Mouse (Mus musculus): ENCODE measurements at regions not wholly inside any gene's neighbourhood (a gene's known extent, or its start where the extent isn't known, plus 50 kb on each side); places are given as distances from the start of the nearest gene placed in this dataset.
"Not testable (repeated sequence)": the region's sequence is repeated elsewhere in the genome, so short reads cannot be mapped to it uniquely, and the experiment has no call there.

DNA sequence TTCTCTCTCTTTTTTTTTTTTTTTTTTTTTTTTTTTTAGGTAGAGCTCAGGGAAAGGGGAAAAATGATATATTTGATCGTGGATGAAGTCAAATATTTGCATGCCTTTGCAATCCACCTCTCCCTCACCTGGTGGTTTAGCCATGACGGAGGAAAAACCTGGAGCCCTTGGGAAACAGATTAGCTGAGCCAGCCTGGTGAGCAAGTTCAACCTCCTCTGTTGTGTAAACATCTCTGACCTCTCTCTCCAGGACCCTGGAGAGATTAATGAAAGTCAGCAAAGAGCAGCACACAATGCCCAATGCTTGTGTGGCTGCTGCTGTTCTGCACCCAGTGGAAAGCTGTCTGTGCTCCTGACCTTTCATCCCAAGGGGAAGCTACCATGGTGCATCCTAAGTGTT is 530.2 kb upstream of the Auts2 start:
- DNase-seq, result no peak

DNA sequence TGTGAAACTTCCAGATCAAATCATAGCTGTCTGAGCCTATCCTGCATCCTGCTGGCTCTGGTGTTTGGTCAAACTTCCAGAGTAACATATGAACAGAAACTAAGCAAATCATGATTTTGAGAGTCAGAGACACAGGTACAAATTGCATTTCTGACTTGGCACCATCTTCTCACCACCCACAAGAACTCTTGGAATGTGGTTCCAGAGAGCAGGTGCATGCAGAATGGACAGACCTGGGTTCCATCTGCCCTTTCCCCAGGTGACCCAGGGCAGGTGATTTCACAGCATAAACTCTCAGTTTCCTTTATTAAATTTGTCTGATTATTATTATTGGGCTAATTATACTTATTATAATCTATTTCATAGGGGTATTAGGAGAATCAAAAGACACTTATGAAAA is 527.0 kb upstream of the Auts2 start:
- no peak for DNase-seq

DNA sequence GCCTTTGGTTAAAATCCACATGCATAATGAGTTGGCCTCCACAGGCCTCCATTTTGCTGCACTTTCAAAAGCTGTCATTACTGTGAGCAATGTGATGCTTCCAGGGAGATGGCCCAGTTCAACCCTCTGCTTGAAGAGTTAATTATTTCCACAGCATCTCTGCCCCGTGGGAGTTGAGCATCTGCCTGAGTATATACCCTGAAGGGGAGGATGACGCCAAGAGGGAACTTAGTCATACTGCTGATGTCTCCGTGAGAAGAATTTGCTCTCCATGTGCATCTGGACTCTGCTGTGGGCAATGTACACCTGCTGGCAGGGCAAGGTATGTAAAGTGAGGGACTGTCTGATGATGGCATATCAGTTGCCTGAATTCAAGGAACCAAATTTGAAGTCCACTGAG is 519.3 kb upstream of the Auts2 start:
- no peak for DNase-seq

- DNase-seq, result no peak
These were observed 504.3 kb upstream of the Auts2 start for GRCm38 (mm10) chr5:133047456-133047855.

DNA sequence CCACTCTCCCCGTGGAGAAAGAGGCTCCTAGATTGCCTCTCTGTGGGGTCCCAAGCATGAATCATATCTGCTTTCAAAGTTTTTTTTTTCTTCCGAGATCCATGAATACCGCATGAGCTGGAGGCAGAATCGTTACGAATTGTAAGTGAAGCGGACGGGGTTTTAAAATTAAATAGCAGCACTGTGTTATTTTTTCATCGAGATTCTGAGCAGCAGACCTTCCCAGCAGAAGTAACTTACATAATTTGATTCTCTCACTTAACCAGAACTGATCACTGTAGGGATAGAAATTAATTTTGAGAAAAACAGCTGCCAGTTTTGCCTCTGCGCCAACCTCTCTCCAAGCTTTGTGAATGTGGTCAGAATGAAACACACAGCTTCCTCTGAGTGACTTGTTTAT is 502.5 kb upstream of the Auts2 start:
- no peak for DNase-seq

- DNase-seq, result no peak
These were observed 484.4 kb upstream of the Auts2 start for GRCm38 (mm10) chr5:133027590-133027989.

DNA sequence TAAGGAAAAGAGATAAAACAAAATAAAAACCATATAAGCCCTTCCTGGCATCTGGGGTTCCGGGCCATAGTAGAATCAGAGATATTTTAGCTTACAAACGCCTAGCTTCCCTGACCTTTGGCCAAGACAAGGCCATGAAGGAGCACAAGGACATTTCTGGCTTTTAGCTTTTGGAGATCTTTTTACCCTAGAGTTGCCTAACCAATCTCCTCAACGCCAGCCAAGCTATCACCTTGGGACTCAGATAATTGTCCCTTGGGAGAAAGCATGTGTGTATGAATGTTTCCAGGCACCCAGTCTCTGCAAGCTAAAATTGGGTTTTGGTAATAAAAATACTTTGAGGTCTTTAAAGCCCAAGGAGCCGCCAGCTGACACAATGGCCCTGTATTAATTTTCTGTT is 482.0 kb upstream of the Auts2 start:
- DNase-seq, result no peak

DNA sequence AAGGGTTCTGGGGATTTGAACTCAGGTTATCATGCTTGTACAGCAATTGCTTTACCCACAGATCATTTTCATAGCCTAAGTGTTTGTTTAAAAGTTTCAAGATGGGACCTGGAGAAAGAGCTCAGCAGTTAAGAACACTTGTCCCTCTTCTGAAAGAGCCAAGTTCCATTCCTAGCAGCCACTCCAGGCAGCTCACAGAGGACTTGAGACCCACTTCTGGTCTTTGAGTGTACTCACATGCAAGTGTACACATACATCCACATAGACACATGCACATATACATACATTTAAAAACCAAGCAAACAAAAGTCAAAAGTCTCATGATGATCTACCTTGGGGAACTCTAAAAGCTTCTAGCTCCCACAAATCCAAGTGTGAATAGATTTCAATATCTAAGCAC is 477.7 kb upstream of the Auts2 start:
- DNase-seq, result no peak

- no peak for DNase-seq
These were observed 477.0 kb upstream of the Auts2 start for GRCm38 (mm10) chr5:133020116-133020515.

DNA sequence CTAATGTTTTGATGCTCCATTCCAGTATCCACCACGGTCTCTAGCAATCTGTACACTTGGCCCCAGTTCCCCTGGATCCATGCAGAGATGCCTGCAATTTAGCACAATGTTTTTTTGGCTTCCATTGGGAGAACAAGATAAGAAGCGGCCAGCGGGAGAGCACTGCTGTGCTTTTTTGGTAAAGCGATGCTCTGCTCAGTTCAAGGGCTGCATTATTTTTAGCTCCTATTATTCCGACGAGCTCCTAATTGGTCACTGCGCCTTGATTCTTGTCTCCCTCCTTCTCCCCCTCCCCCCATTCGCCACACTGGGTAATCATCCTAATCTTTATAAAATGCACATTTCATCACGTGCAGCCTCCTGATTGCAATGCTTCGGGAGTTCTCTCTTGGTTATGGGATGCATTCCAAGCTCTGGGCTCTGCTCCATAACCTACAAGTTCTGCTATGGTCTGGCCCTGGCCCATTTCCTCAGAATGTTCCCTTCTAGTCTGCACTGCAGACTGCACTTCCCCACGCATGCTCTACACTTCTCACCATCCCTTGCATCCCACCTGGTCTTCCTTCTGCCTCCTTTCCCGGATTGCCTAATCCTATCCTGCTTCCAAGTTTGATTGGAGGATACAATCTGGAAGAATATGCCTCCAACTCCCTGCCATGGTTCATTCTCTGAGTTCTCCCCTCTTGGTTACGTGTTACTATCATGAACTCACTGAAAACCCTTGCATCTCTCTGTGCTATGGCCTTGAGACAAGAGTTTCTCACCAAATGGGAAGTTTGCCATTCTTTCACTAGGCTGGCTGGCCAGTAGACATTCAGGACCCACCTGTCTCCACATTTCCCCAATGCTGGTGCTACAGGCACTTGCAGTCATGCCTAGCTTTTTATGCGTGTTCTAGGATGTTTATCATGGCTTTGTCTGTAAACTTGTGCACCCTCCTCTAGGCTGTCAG is 467.8 kb upstream of the Auts2 start:
- DNase-seq, result no peak

DNA sequence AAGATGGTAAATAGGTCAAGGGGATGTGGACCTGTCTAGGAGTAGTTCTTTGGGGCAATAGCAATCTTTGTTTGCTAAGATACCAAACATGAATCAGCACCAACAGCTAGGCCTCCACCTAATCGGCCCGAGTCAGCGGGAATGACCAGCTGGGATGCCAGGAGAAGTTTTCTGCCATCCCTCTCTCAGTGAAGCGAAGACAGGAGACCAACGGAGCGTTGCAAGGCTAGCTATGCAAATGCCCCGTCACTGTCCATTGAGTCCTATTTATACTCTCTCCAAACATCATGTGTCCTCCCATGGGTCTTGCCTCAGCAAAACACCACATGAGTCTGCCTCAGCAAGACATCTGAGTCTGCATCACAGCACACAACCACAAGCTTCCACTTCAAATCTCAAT is 439.7 kb upstream of the Auts2 start:
- no peak for DNase-seq

DNA sequence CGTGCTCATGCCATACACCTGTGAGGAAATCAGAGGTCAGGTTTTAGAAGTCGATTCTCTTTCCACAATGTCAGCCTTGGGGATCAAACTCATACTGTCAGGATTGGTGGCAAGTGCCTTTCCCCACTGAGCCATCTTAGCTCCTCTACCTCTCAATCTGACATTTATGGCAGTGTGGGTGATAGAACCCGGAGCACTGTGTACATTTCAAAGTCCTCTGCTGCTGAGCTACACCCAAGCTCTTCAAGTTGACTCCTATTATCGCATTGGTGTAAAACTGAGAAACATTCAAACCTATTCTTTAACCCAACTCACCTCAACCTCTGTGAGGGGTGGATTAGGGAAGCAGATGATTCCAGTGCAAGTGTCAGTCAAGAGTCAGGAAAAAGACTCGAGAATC is 435.9 kb upstream of the Auts2 start:
- DNase-seq, result no peak

GRCm38 (mm10) chr5:132975303-132975932 is 432.3 kb upstream of the Auts2 start:
- DNase-seq, result no peak

GRCm38 (mm10) chr5:132974876-132975275 is 431.7 kb upstream of the Auts2 start:
- no peak for DNase-seq

GRCm38 (mm10) chr5:132971046-132971445 is 427.9 kb upstream of the Auts2 start:
- no peak for DNase-seq

- DNase-seq, result no peak
These were observed 426.2 kb upstream of the Auts2 start for GRCm38 (mm10) chr5:132969376-132969775.

- DNase-seq, result no peak
These were observed 416.8 kb upstream of the Auts2 start for GRCm38 (mm10) chr5:132959901-132960300.

- no peak for DNase-seq
These were observed 413.0 kb upstream of the Auts2 start for GRCm38 (mm10) chr5:132956184-132956583.

DNA sequence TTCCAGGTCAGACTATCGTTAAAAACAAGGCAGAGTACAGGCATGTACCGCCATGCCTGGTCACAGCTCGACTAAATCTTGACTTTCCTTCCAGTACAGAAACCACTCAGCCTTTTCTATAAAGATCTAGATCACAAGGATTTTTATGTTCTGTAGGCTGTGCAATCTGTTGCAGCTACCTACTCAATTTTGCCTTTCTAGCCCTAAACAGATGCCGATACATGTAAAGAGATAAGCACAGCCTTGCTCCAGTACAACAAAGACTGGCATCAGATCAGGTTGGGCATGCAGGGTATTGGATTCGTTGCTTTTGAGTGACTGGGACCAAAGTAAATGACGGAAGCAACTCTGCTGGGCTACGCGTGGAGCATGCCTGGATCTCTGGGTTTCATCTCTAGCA is 411.9 kb upstream of the Auts2 start:
- no peak for DNase-seq

DNA sequence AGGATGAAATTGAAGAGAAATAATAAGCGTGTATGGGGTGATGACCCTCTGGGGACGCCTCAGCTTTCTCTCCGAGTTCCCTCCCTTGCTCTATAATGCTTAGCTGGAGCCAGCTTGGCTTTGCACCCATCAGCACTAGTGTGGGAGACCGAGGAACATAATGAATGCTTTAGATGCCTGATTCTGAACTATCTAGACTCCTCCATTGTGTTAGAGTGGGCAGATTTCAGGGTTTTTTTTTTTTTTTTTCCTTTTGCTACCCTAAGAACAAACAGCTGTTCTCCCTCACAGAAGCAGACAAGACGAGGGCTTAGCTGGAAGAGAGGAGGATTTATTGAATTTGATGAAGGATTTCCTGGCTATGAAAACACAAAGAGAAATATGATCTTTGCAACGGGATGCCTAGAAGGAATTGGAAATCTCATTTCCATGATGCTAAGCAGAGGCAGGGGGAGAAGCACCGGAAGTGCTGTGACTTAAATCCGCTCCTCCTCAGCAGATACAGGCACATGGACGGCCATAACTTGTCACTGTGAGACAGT is 390.4 kb upstream of the Auts2 start:
- no peak for DNase-seq

DNA sequence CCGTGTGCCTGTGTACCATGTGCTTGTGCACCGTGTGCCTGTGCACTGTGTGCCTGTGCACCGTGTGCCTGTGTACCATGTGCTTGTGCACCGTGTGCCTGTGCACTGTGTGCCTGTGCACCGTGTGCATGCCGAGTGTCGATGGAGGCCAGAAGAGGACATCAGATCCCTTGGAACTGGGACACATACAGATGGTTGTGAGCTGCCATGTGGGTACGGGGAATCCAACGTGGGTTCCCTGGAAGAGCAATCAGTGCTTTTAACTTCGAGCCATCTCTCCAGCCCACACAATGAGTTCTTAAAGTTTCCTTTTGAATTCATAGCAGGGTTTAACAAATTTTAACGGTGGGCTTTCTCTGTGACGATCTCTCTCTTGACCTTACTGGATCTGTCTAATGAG is 386.8 kb upstream of the Auts2 start:
- not testable (repeated sequence) for DNase-seq

GRCm38 (mm10) chr5:132923365-132923764 is 380.2 kb upstream of the Auts2 start:
- DNase-seq, result no peak

- no peak for DNase-seq
These were observed 365.9 kb upstream of the Auts2 start for GRCm38 (mm10) chr5:132909056-132909455.

GRCm38 (mm10) chr5:132908220-132908619 is 365.1 kb upstream of the Auts2 start:
- DNase-seq, result no peak
